Mouse (Mus musculus) megakaryocyte, adult 5-6 weeks (primary cell): Measurements from ENCODE around the gene Fam193b. TPM values are rescaled to one million over a fixed set of nuclear protein-coding genes. Genes with fewer than 3 reads are reported as not detected.

Experiments
- ATAC-seq: 2 replicates; pipeline ENCODE4 v1.8.0; 2016; ENCODE audit warnings: mild to moderate bottlenecking, inconsistent platforms; ENCODE audit not compliant: poor library complexity, severe bottlenecking
- total RNA-seq, 2 experiments: library from RNA; stranded (forward) in 1 of 2; stranded (reverse) in 1 of 2; fragments of 153-499, 151-499 nt in 1 of 2; fragments of 221-1000, 200-1000 nt in 1 of 2; gene quantifications; 2 replicates each; pipeline versions ENCODE4 v1.2.3 to v1.2.4; 2015 to 2017

Gene Fam193b
- total RNA-seq, 2 experiments from 2014 or later, result 19.1 to 29.7 TPM

GRCm38 (mm10) chr13:55505810-55506209 lies 65.1 kb downstream of the Fam193b start:
- no peak for ATAC-seq

DNA sequence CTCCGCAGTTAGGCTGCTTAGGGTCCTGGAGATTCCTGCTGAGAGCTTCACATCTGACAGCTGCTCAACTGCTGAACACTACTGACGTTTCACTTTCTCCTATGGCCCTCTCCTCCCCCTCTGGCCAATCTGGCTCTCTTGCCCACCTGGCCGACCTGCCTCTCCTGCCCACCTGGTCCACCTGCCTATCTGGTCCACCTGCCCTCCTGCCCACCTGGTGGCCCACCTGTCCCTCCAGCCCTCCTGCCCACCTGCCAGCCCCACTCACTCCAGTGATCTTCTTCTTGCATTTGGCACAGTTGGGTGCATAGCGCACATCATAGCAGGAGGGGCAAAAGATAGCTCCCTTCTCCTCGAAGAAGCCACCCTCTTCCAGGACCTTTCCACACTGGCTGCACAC lies 66.5 kb downstream of the Fam193b start:
- ATAC-seq, result no peak

DNA sequence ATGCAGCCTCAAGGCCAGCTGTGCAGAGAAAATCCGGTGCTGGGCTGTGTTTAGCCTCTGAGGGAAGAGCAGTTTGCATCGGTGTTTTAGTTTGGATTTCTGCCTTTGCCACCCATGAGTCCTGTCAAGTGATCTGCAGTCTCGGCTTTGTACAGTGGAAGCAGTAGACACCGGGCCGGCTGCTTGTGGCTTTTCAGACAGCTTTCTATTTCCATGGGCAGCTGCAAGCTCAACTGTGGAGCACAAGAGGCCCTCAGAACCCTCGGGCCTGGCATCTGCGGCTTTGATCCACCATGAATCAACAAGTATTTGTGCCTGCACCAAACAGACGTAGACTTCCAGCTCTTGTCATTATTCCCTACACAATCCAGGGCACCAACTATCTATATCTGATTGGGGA lies 68.5 kb downstream of the Fam193b start:
- ATAC-seq, result no peak

GRCm38 (mm10) chr13:55500575-55500974 lies 70.3 kb downstream of the Fam193b start:
- ATAC-seq, result no peak

DNA sequence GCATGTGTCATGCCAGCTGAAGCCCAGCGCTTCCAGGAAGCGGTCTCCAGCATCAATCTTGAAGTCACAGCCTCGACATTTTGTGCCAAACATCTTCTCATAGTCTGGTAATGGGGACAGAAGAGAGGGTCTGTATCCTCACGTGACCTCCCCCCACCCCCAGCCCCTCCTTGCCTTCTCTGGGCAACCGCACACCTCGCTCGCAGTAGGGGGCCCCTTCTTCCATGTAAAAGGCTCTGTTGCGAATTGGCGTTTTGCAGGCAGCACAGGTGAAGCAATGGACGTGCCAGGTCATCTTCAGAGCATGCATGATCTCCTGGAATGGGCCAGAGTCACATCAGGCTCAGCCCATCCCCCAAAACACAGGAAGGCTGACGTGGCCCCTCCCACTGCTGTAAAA lies 72.0 kb downstream of the Fam193b start:
- ATAC-seq, result no peak

DNA sequence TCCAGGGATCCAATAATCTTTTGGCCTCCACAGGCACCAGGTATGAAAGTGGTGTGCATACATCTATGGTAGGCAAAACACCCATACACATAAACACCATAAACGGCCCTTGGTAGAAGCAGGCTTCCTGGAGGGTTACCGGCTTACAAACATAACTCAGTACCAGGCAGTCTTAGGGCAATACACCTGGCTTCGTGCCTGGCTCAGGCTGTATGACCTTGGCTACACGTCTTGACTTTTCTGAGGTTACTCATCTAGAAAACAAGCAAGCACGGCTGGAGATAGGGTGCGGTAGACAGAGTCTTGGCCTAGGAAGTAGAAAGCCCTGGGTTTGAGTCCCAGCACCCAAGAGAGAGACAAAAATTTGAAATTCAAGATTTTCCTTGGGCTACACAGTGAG lies 74.3 kb downstream of the Fam193b start:
- no peak for ATAC-seq

DNA sequence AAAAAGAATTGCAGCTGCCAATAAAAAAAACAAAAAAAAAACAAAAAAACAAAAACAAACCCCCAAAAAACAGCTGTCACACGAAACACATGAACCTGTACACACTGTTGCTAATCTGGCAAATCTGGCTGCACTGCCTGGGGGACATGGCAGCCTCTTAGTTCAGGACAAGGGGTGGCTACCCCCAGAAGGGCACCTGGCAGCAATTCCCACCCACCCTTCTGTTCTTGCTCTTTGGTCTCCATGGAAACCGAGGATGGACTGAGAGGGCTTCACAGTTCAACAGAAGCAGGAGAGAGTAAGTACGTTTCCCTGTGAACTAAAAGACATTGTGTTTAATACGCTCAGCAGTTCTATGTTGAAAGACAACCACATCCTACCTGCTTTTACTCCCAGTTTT lies 75.2 kb downstream of the Fam193b start:
- no peak for ATAC-seq

GRCm38 (mm10) chr13:55494883-55495621 lies 75.9 kb downstream of the Fam193b start:
- ATAC-seq, result no peak

DNA sequence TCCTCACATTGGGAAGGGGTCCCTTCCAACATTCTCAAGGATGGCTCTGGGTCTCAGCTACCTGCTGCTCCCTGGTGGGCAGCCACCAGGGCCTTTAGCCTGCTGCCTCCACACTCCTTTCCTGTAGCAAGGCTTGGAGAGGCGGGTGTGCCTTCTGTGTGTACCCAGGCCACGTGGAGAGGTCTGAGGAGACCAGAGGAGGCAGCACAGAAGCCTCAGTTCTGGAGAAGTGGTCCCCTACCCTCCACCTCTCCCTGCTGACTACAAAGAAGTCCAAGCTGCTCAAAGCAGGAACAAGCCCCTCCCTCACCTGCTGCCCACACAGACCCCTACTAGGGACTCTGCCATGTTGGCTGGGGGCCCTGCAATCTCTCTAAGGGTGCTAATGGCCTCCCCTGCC lies 76.7 kb downstream of the Fam193b start:
- ATAC-seq, result no peak

Other genes with a start within 250 kb of the Fam193b start
- gene Rab24, start 249.2 kb downstream of the Fam193b start, total RNA-seq (2015), result 228 and 247 TPM in 2 replicates
- 47.0 and 54.4 TPM in 2 replicates for gene Rab24, start 249.2 kb downstream of the Fam193b start, total RNA-seq (2017)
- gene Mxd3, start 241.3 kb downstream of the Fam193b start, total RNA-seq (2015), result 33.1 and 36.5 TPM in 2 replicates
- gene Mxd3, start 241.3 kb downstream of the Fam193b start, total RNA-seq (2017), result 31.4 and 36.1 TPM in 2 replicates
- gene Lman2, start 208.3 kb downstream of the Fam193b start, total RNA-seq (2015), result 73.6 and 74.9 TPM in 2 replicates
- 91.4 and 96.4 TPM in 2 replicates for gene Lman2, start 208.3 kb downstream of the Fam193b start, total RNA-seq (2017)
- gene Rgs14, start 201.4 kb downstream of the Fam193b start, total RNA-seq (2015), result 55.3 and 56.5 TPM in 2 replicates
- 68.1 and 75.0 TPM in 2 replicates for gene Rgs14, start 201.4 kb downstream of the Fam193b start, total RNA-seq (2017)
- gene Slc34a1, start 172.9 kb downstream of the Fam193b start, total RNA-seq (2015), result 0.39 and 0.58 TPM in 2 replicates
- 0.44 and 2.0 TPM in 2 replicates for gene Slc34a1, start 172.9 kb downstream of the Fam193b start, total RNA-seq (2017)
- not detected in 2 replicates for gene Pfn3, start 155.9 kb downstream of the Fam193b start, total RNA-seq (2015)
- not detected in 2 replicates for gene Pfn3, start 155.9 kb downstream of the Fam193b start, total RNA-seq (2017)
- gene F12, start 144.3 kb downstream of the Fam193b start, total RNA-seq (2015), result 0.13 and 0.21 TPM in 2 replicates
- gene F12, start 144.3 kb downstream of the Fam193b start, total RNA-seq (2017), result not detected in 2 replicates
- 87.3 and 89.9 TPM in 2 replicates for gene Grk6, start 126.0 kb downstream of the Fam193b start, total RNA-seq (2015)
- gene Grk6, start 126.0 kb downstream of the Fam193b start, total RNA-seq (2017), result 144 and 155 TPM in 2 replicates
- gene Prr7, start 106.9 kb downstream of the Fam193b start, total RNA-seq (2015), result 1.1 and 1.2 TPM in 2 replicates
- gene Prr7, start 106.9 kb downstream of the Fam193b start, total RNA-seq (2017), result 1.4 and 1.8 TPM in 2 replicates
- gene Dbn1, start 83.0 kb downstream of the Fam193b start, total RNA-seq (2015), result 0.18 TPM in 1 of 2 replicates, not detected in the other
- 0.57 and 2.9 TPM in 2 replicates for gene Dbn1, start 83.0 kb downstream of the Fam193b start, total RNA-seq (2017)
- gene Pdlim7, start 57.4 kb downstream of the Fam193b start, total RNA-seq (2015), result 23.8 and 25.9 TPM in 2 replicates
- 9.4 and 12.4 TPM in 2 replicates for gene Pdlim7, start 57.4 kb downstream of the Fam193b start, total RNA-seq (2017)
- gene Dok3, start 41.8 kb downstream of the Fam193b start, total RNA-seq (2015), result 73.6 and 80.6 TPM in 2 replicates
- gene Dok3, start 41.8 kb downstream of the Fam193b start, total RNA-seq (2017), result 81.2 and 88.6 TPM in 2 replicates
- 16.2 and 20.9 TPM in 2 replicates for gene Ddx41, start 34.5 kb downstream of the Fam193b start, total RNA-seq (2015)
- 41.4 and 56.6 TPM in 2 replicates for gene Ddx41, start 34.5 kb downstream of the Fam193b start, total RNA-seq (2017)
- 44.1 and 54.7 TPM in 2 replicates for gene Tmed9, start 2.6 kb upstream of the Fam193b start, total RNA-seq (2015)
- 87.7 and 100 TPM in 2 replicates for gene Tmed9, start 2.6 kb upstream of the Fam193b start, total RNA-seq (2017)
- 10.4 TPM in 2 replicates for gene B4galt7, start 28.8 kb upstream of the Fam193b start, total RNA-seq (2015)
- 11.3 and 11.8 TPM in 2 replicates for gene B4galt7, start 28.8 kb upstream of the Fam193b start, total RNA-seq (2017)
- gene Caml, start 51.9 kb upstream of the Fam193b start, total RNA-seq (2015), result 30.5 and 30.6 TPM in 2 replicates
- gene Caml, start 51.9 kb upstream of the Fam193b start, total RNA-seq (2017), result 25.9 and 36.6 TPM in 2 replicates
- 44.2 and 49.5 TPM in 2 replicates for gene Ddx46, start 63.9 kb upstream of the Fam193b start, total RNA-seq (2015)
- 58.1 and 60.1 TPM in 2 replicates for gene Ddx46, start 63.9 kb upstream of the Fam193b start, total RNA-seq (2017)
- gene B230219D22Rik, start 122.0 kb upstream of the Fam193b start, total RNA-seq (2015), result 59.5 and 68.7 TPM in 2 replicates
- gene B230219D22Rik, start 122.0 kb upstream of the Fam193b start, total RNA-seq (2017), result 32.5 and 35.8 TPM in 2 replicates
- 24.4 and 32.2 TPM in 2 replicates for gene Txndc15, start 143.5 kb upstream of the Fam193b start, total RNA-seq (2015)
- 36.8 and 48.9 TPM in 2 replicates for gene Txndc15, start 143.5 kb upstream of the Fam193b start, total RNA-seq (2017)
- gene Pcbd2, start 156.2 kb upstream of the Fam193b start, total RNA-seq (2015), result 48.9 and 56.0 TPM in 2 replicates
- 14.6 and 20.9 TPM in 2 replicates for gene Pcbd2, start 156.2 kb upstream of the Fam193b start, total RNA-seq (2017)
- not detected in 2 replicates for gene Catsper3, start 213.4 kb upstream of the Fam193b start, total RNA-seq (2015)
- gene Catsper3, start 213.4 kb upstream of the Fam193b start, total RNA-seq (2017), result not detected in 2 replicates